Mouse (Mus musculus) heart, embryonic 14.5 days (tissue): ENCODE data around the gene Thumpd3. TPM values are rescaled to one million over a fixed set of nuclear protein-coding genes. Genes with fewer than 3 reads are reported as not detected.

Source experiments
- ATAC-seq: fragments of 200-750 bp; cut with Nextera tagmentation; 2 replicates; pipeline ENCODE4 v1.8.0; 2017; ENCODE audit warnings: low read depth, moderate TSS enrichment; ENCODE audit not compliant: insufficient number of reproducible peaks, insufficient read depth, low FRiP score
- H3K27ac ChIP-seq, 2 experiments: fragments of 200-500 bp in 1 of 2; fragments of 300-500 bp in 1 of 2; sonication (generic) in 1 of 2; replicated peaks in 1 of 2; 2 replicates each; pipeline ENCODE4 v1.5.1; 2012 to 2014; ENCODE audit warnings: low read depth in 2 of 2, low read length in 2 of 2, control low read depth in 1 of 2, mild to moderate bottlenecking in 1 of 2, mixed read lengths in 1 of 2; ENCODE audit not compliant: control insufficient read depth in 1 of 2, insufficient read depth in 1 of 2
- H3K27me3 ChIP-seq: fragments of 300-500 bp; sonication (generic); 2 replicates; pipeline ENCODE4 v1.6.1; 2014; ENCODE audit warnings: mild to moderate bottlenecking, low read length, control low read depth; ENCODE audit not compliant: control insufficient read depth, insufficient read depth
- H3K36me3 ChIP-seq: fragments of 300-500 bp; sonication (generic); 2 replicates; pipeline ENCODE4 v1.6.1; 2014; ENCODE audit warnings: mild to moderate bottlenecking, control low read depth, low read length, mixed read lengths; ENCODE audit not compliant: control insufficient read depth, insufficient read depth
- H3K4me1 ChIP-seq, 2 experiments: fragments of 200-500 bp in 1 of 2; fragments of 300-500 bp in 1 of 2; sonication (generic) in 1 of 2; 2 replicates each; pipeline ENCODE4 v1.6.1; 2012 to 2014; ENCODE audit warnings: low read length in 2 of 2, control low read depth in 1 of 2, mixed read lengths in 1 of 2; ENCODE audit not compliant: control insufficient read depth in 2 of 2, insufficient read depth in 2 of 2
- H3K4me2 ChIP-seq: fragments of 300-500 bp; sonication (generic); 2 replicates; pipeline ENCODE4 v1.6.1; 2014; ENCODE audit warnings: mild to moderate bottlenecking, low read length
- H3K4me3 ChIP-seq, 2 experiments: fragments of 200-500 bp in 1 of 2; fragments of 300-500 bp in 1 of 2; sonication (generic) in 1 of 2; 2 replicates each; pipeline ENCODE4 v1.5.1; 2012 to 2014; ENCODE audit warnings: low read length in 2 of 2, mild to moderate bottlenecking in 2 of 2, control low read depth in 1 of 2, low read depth in 1 of 2, moderate library complexity in 1 of 2; ENCODE audit not compliant: control insufficient read depth in 1 of 2, insufficient read depth in 1 of 2
- H3K9ac ChIP-seq: fragments of 300-500 bp; sonication (generic); 2 replicates; pipeline ENCODE4 v1.6.1; 2014; ENCODE audit warnings: mild to moderate bottlenecking, low read length
- H3K9me3 ChIP-seq: fragments of 300-500 bp; sonication (generic); 2 replicates; pipeline ENCODE4 v1.6.1; 2016; ENCODE audit warnings: low read length, control low read depth; ENCODE audit not compliant: control insufficient read depth
- WGBS: fragments of 180-500 bp; shearing (Covaris S2); extraction: QIAGEN DNeasy Blood & Tissue Kit; methylation state at CpG from one replicate; pipeline ENCODE4 v1.1.7; 2014; 5-methylcytosine and 5-hydroxymethylcytosine counted together
- polyA plus RNA-seq: library from polyadenylated mRNA; unstranded; fragments of >200 nt; fragmentation: Nextera tagmentation; extraction: Ambion mirVana; gene quantifications from 2 replicates; pipeline ENCODE4 v1.2.1, GENCODE M21; 2014

Thumpd3 gene
- polyA plus RNA-seq, 1 experiment from 2014 or later = 31.1 TPM

DNA sequence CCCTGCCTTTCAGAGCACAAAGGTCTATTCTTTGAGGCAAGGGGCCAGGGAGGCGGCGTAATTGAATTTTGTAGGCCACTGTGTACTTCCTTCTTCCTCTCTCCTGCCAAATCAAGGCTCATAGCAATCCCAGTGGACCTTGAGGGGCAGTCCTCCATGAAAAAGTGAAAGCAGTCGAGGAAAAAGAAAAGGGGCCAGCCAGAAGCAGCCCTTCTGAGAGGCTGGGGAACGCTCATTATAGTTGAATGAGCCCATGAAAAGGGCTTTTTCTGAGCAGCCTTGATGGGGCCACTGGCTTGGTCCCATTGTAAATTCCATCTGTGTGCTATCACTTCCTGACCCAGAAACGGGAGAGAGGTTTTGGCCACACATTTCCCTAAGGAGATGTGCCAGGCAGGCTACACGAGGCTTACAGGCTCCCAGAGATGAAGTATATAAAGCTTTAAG lies 33.5 kb upstream of the Thumpd3 start:
- H3K36me3 ChIP-seq = no peaks in the 10 kb centered on the region
- 52% methylated on average over 6 of the region's 6 CpGs for WGBS
- peaks cover 0 to 6% of the 10 kb centered on the region in 2 experiments; a peak in 1 of 4 replicates for H3K4me1 ChIP-seq
- H3K27ac ChIP-seq = peak overlapping the region; percentile 69 to 71
- H3K9ac ChIP-seq = no peak overlapping the region
- peak overlapping the region; percentile 16; the same call in 1 of the 2 replicates for H3K4me2 ChIP-seq
- ATAC-seq = no peak
- peaks cover 4% of the 10 kb centered on the region for H3K9me3 ChIP-seq
- H3K27me3 ChIP-seq = no peaks in the 10 kb centered on the region
- no peak overlapping the region for H3K4me3 ChIP-seq

- no peak overlapping the region for H3K9ac ChIP-seq
- peaks cover 0 to 6% of the 10 kb centered on the region in 2 experiments; a peak in 2 of 4 replicates for H3K4me1 ChIP-seq
- no peak overlapping the region for H3K4me3 ChIP-seq
- no peaks in the 10 kb centered on the region for H3K9me3 ChIP-seq
- H3K27me3 ChIP-seq = no peaks in the 10 kb centered on the region
- H3K27ac ChIP-seq = peak overlapping the region; percentile 69 to 71; a peak in 2 of 4 replicates
- H3K36me3 ChIP-seq = no peaks in the 10 kb centered on the region
- 83% methylated on average over 4 of the region's 4 CpGs for WGBS
- ATAC-seq = no peak
- no peak overlapping the region for H3K4me2 ChIP-seq
These were observed 32.5 kb upstream of the Thumpd3 start for GRCm38 (mm10) chr6:113013550-113013949.

DNA sequence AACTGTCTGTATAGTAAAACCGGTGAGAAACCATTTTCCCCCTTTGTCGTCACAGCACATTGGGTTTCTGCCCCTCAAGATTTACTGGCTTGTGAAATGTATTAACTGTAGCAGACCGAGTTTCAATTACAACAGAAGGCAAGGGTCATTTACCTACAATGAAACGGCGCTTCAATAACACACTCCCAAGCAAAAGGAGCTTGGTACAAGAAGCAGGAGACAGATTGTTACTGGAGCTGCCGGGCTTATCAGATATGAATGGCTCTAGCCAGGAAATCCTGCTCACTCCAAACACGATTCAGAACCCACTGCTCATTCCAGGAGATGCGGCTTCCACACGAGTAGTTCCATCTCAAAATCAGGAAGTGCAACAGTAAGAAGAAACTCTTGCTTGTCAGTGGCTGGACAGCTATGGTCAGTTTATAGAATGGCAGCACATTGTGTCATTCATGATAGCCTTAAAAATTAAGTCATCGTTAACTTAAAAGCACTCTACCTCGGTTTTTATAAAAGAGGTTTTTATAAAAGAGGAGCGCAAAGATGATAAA lies 28.5 kb upstream of the Thumpd3 start:
- Histone ChIP-seq H3K27ac (no peak overlapping the region), H3K9me3 (no peaks in the 10 kb centered on the region), H3K4me2 (no peak overlapping the region), H3K9ac (no peak overlapping the region), H3K36me3 (no peaks in the 10 kb centered on the region), H3K4me3 (no peak overlapping the region), H3K27me3 (no peaks in the 10 kb centered on the region), H3K4me1 (peaks cover 0 to 4% of the 10 kb centered on the region in 2 experiments; a peak in 2 of 4 replicates)
- ATAC-seq = no peak
- 41% methylated on average over 12 of the region's 12 CpGs for WGBS

GRCm38 (mm10) chr6:113018139-113018538 lies 27.9 kb upstream of the Thumpd3 start:
- no peak overlapping the region for H3K4me2 ChIP-seq
- no peak for ATAC-seq
- no peak overlapping the region for H3K27ac ChIP-seq
- no peaks in the 10 kb centered on the region; a peak in 1 of 4 replicates for H3K4me1 ChIP-seq
- no peaks in the 10 kb centered on the region for H3K27me3 ChIP-seq
- H3K9me3 ChIP-seq = no peaks in the 10 kb centered on the region
- 28% methylated on average over 6 of the region's 6 CpGs for WGBS
- H3K36me3 ChIP-seq = no peaks in the 10 kb centered on the region
- H3K9ac ChIP-seq = no peak overlapping the region
- no peak overlapping the region for H3K4me3 ChIP-seq

DNA sequence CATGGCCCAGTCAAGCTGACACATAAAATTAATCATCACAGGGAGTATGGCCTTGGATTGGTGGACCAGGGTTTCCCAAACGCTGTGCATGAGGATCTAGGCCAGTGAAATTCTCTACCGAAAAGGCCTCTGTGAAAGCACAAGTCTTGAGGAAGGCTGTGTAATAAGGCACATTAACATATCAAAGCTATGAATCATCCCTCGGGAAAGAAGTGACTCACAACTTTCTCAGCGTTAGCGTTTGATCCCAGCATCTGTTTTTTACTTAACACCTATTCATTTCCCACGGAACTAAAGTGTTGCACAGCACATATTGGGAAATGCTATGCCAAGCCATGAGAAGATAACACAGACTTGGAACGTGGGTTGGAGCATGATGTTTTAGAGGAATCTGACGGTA lies 21.2 kb upstream of the Thumpd3 start:
- no peak for ATAC-seq
- Histone ChIP-seq H3K27me3 (no peaks in the 10 kb centered on the region), H3K4me1 (no peaks in the 10 kb centered on the region; a peak in 1 of 4 replicates), H3K4me3 (no peak overlapping the region), H3K4me2 (no peak overlapping the region), H3K36me3 (no peaks in the 10 kb centered on the region), H3K27ac (no peak overlapping the region), H3K9ac (no peak overlapping the region), H3K9me3 (no peaks in the 10 kb centered on the region)
- 40% methylated on average over 8 of the region's 8 CpGs for WGBS

DNA sequence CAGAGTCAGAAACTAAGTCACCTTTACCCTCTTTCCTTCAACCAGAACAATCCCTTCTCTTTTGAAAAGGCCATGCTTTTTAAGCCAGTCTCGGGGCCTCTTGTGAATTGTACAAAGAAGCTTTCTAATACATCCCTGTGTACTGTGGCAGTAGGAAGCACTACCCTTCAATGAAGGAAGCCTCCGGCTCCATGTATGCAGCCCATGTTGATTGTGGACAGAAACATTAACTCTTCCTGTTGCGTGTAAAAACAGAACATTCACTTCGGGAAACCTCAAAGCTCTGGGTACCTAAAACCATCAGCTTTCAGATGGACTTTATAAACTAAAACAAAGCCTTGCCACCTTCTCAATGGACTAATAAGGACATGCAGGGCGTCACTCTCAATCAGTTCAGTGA lies 20.3 kb upstream of the Thumpd3 start:
- ATAC-seq = no peak
- H3K9me3 ChIP-seq = no peaks in the 10 kb centered on the region
- H3K4me2 ChIP-seq = no peak overlapping the region
- no peaks in the 10 kb centered on the region for H3K36me3 ChIP-seq
- H3K4me3 ChIP-seq = no peak overlapping the region
- WGBS = 81% methylated on average over 5 of the region's 5 CpGs
- no peaks in the 10 kb centered on the region; a peak in 1 of 4 replicates for H3K4me1 ChIP-seq
- no peak overlapping the region for H3K27ac ChIP-seq
- no peak overlapping the region for H3K9ac ChIP-seq
- H3K27me3 ChIP-seq = no peaks in the 10 kb centered on the region

- Histone ChIP-seq H3K4me3 (no peak overlapping the region), H3K9ac (no peak overlapping the region), H3K36me3 (no peaks in the 10 kb centered on the region), H3K27me3 (no peaks in the 10 kb centered on the region), H3K27ac (no peak overlapping the region), H3K4me2 (no peak overlapping the region), H3K9me3 (no peaks in the 10 kb centered on the region), H3K4me1 (no peaks in the 10 kb centered on the region; a peak in 1 of 4 replicates)
- no peak for ATAC-seq
- WGBS = 31% methylated on average over 2 of the region's 2 CpGs
These were observed 18.6 kb upstream of the Thumpd3 start for GRCm38 (mm10) chr6:113027446-113027845.

- Histone ChIP-seq H3K9me3 (no peaks in the 10 kb centered on the region), H3K4me1 (no peaks in the 10 kb centered on the region; a peak in 1 of 4 replicates), H3K4me3 (no peak overlapping the region), H3K36me3 (no peaks in the 10 kb centered on the region), H3K9ac (no peak overlapping the region), H3K27me3 (no peaks in the 10 kb centered on the region), H3K4me2 (no peak overlapping the region), H3K27ac (no peak overlapping the region)
- ATAC-seq = no peak
- WGBS = 47% methylated on average over 3 of the region's 3 CpGs
These were observed 17.0 kb upstream of the Thumpd3 start for GRCm38 (mm10) chr6:113029006-113029405.
